In genomic region chr6:146760022-146760421, GRCm38 (mm10) we compare ENCODE assay signal across 32 mouse cellular contexts. TPM values are rescaled to one million over a fixed set of nuclear protein-coding genes. Genes with fewer than 3 reads are reported as not detected.
"Had no signal": no experiment of that assay in that cellular context is flagged by ENCODE, and none has a peak within 500 bp of the region (broad histone marks: within the 10 kb centered on the region; RNA-seq: fewer than 3 reads in every experiment).

No protein-coding gene starts in this region.

- H3K9ac ChIP-seq: heart, embryonic 12.5 days; heart, embryonic 15.5 days; hindbrain, embryonic 12.5 days; hindbrain, embryonic 13.5 days; hindbrain, embryonic 14.5 days; hindbrain, embryonic 15.5 days; intestine, embryonic 15.5 days; kidney, embryonic 15.5 days had no signal

- H3K9me3 ChIP-seq: heart, embryonic 12.5 days; heart, embryonic 13.5 days; heart, embryonic 15.5 days; hindbrain, embryonic 10.5 days; hindbrain, embryonic 12.5 days; hindbrain, embryonic 13.5 days; hindbrain, embryonic 15.5 days; intestine, embryonic 15.5 days; kidney, embryonic 15.5 days had no signal

- H3K36me3 ChIP-seq: hindbrain, embryonic 15.5 days; intestine, embryonic 15.5 days had no signal

- H3K4me3 ChIP-seq: heart, embryonic 12.5 days; heart, embryonic 13.5 days; heart, embryonic 15.5 days; hindbrain, embryonic 10.5 days; hindbrain, embryonic 12.5 days; hindbrain, embryonic 13.5 days; hindbrain, embryonic 15.5 days; intestine, embryonic 15.5 days; kidney, embryonic 15.5 days; layer of hippocampus, adult 2 months; left cerebral cortex, adult 2 months had no signal

- ATAC-seq: hindbrain, embryonic 16.5 days; hindbrain, postnatal 0 days; inflammation-experienced regulatory T-cells, adult 6 months; intestine, embryonic 15.5 days had no signal

- H3K27ac ChIP-seq: heart, embryonic 13.5 days; heart, embryonic 15.5 days; hindbrain, embryonic 10.5 days; hindbrain, embryonic 12.5 days; hindbrain, embryonic 13.5 days; hindbrain, embryonic 14.5 days; hindbrain, embryonic 15.5 days; hindbrain, postnatal 0 days; intestine, embryonic 15.5 days; kidney, embryonic 15.5 days; kidney, postnatal 0 days; layer of hippocampus, adult 2 months; left cerebral cortex, adult 2 months had no signal

- H3K27me3 ChIP-seq: heart, embryonic 12.5 days; heart, embryonic 13.5 days; heart, embryonic 15.5 days; hindbrain, embryonic 12.5 days; hindbrain, embryonic 13.5 days; hindbrain, embryonic 15.5 days; intestine, embryonic 15.5 days; kidney, embryonic 15.5 days had no signal

- H3K4me1 ChIP-seq: hindbrain, embryonic 13.5 days; hindbrain, embryonic 15.5 days; intestine, embryonic 15.5 days; kidney, embryonic 15.5 days had no signal

- DNase-seq: heart, postnatal 10 days; heart, postnatal 14 days; heart, postnatal 36 days; heart, postnatal 4 days; kidney, adult 11 months; kidney, adult 18-20 months; kidney, adult 2 months; kidney, adult 8-10 months; kidney, adult 9 months; kidney, postnatal 10 days; kidney, postnatal 14 days; kidney, postnatal 25 days; kidney, postnatal 4 days; layer of hippocampus, adult 9-11 months; layer of hippocampus, postnatal 36 days had no signal

RNA-seq across cellular contexts. Expression of gene Arntl2, which starts 35.8 kb away (rescaled TPM):
- total RNA-seq: hematopoietic stem cell, adult 5-6 weeks had no signal
